Mouse (Mus musculus): ENCODE measurements around the gene Lrrc45. TPM values are rescaled to one million over a fixed set of nuclear protein-coding genes. Genes with fewer than 3 reads are reported as not detected.

Gene Lrrc45
- polyA plus RNA-seq, 3 experiments from 2014 or later = 19.4 to 39.4 (median 20.8) TPM

GRCm38 (mm10) chr11:120704486-120705325 is 9.0 kb upstream of the Lrrc45 start:
- no peak for ATAC-seq

GRCm38 (mm10) chr11:120706120-120706519 is 7.6 kb upstream of the Lrrc45 start:
- ATAC-seq = no peak

GRCm38 (mm10) chr11:120707225-120707624 is 6.5 kb upstream of the Lrrc45 start:
- ATAC-seq = no peak

- ATAC-seq = no peak
Measured at GRCm38 (mm10) chr11:120707969-120708368, 5.8 kb upstream of the Lrrc45 start.

- ATAC-seq = no peak
Measured at GRCm38 (mm10) chr11:120709551-120709950, 4.2 kb upstream of the Lrrc45 start.

- no peak for ATAC-seq
Measured at GRCm38 (mm10) chr11:120710672-120711071, 3.1 kb upstream of the Lrrc45 start.

GRCm38 (mm10) chr11:120711980-120712604 is 1.6 kb upstream of the Lrrc45 start:
- no peak for ATAC-seq

- ATAC-seq = peak; percentile 14
Measured at GRCm38 (mm10) chr11:120712771-120713568, 755 bp upstream of the Lrrc45 start.

GRCm38 (mm10) chr11:120714546-120714945 is 821 bp downstream of the Lrrc45 start:
- ATAC-seq = no peak

GRCm38 (mm10) chr11:120715131-120715530 is 1.4 kb downstream of the Lrrc45 start:
- no peak for ATAC-seq

- ATAC-seq = no peak
Measured at GRCm38 (mm10) chr11:120719242-120719641, 5.5 kb downstream of the Lrrc45 start.

GRCm38 (mm10) chr11:120719841-120720376 is 6.2 kb downstream of the Lrrc45 start:
- no peak for ATAC-seq

GRCm38 (mm10) chr11:120720450-120720849 is 6.7 kb downstream of the Lrrc45 start:
- peak; percentile 85 for ATAC-seq

- peak; percentile 21 for ATAC-seq
Measured at GRCm38 (mm10) chr11:120721124-120722066, 7.7 kb downstream of the Lrrc45 start, which contains the start of gene Rac3. Rac3 (plus strand) TSS chr11:120721470.

GRCm38 (mm10) chr11:120722067-120722630 is 8.4 kb downstream of the Lrrc45 start:
- no peak for ATAC-seq

GRCm38 (mm10) chr11:120722761-120723382 is 9.1 kb downstream of the Lrrc45 start:
- ATAC-seq = no peak

- no peak for ATAC-seq
Measured at GRCm38 (mm10) chr11:120723509-120723908, 9.8 kb downstream of the Lrrc45 start.

- peak; percentile 35 for ATAC-seq
Measured at GRCm38 (mm10) chr11:120726243-120727168, 12.8 kb downstream of the Lrrc45 start.

- peak; percentile 87 for ATAC-seq
Measured at GRCm38 (mm10) chr11:120727169-120727527, 13.4 kb downstream of the Lrrc45 start, which contains the start of gene Dcxr. Dcxr (minus strand) TSS chr11:120727281.

GRCm38 (mm10) chr11:120727564-120727963 is 13.8 kb downstream of the Lrrc45 start:
- no peak for ATAC-seq
